Mouse (Mus musculus) thymus, postnatal 36 days (tissue): ENCODE results near the gene Pnrc2.

Source experiments
- DNase-seq, 2 experiments: peaks; one replicate each; pipeline ENCODE4 v3.0.0; 2022; ENCODE audit warnings: mixed read lengths in 2 of 2

The Pnrc2 gene

DNA sequence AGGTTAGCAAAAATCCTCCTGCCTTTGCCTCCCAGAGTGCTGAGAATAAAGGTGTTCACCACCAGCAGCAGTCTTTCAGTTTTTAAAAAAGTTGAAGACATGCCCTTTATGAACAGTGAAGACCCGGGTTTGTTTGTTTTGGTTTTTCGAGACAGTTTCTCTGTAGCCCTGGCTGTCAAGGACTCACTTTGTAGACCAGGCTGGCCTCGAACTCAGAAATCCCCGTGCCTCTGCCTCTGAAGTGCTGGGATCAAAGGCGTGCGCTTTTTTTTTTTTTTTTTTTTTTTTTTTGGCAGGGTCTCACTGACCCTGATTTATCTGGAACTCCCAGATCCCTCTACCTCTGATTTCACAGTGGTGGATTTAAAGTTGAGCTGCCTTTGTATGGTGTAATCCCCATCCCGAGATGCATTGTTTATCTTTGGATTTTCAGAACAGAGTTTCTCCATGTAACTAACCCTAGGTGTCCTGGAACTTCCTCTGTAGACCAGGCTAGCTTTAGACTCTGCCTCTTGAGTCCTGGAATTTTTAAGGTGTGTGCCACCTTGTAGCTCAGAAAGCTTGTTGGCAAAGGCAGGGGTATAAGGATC is 16.0 kb downstream of the Pnrc2 start:
- no peak for DNase-seq

DNA sequence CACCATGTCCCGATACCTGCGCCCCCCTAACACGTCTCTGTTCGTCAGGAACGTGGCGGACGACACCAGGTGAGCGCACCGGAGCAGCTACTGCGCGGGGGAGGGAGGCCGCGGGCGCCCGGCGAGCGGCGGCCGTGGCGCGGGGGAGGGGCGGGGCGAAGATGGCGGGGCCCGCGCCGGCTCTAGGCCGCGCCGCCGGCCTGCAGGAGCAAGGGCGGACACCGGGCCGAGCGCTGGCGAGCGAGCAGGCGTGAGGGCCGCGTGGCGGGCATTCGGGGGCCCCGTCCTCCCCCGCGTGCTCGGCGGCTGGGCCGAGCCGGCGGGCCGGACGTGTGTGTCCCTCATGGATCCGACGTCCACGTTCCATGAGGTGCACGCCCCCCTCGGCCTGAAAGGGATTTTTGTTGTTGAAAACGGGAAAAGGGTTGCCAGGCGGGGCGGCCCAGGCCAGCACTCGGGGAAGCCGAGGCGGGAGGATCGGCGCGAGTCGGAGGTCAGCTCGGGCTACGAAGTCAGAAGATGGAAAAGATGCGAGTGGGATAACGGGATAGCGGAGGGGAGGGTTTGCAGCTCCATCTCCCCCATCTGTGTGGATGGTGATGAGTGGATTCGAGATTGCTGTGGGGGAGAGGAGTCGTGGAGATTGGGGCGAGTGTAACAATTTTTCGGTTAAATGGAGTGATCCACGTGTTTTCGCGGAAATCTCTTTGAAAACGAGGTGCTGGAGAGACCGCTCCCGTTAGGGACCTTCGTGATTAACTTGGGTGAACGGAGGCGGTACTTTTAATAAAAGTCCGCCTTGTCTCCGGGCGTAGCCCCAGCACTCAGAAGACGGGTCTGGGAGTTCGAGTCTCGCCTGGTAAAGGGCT is 17.2 kb downstream of the Pnrc2 start:
- peak; percentile 43 to 67 for DNase-seq

DNA sequence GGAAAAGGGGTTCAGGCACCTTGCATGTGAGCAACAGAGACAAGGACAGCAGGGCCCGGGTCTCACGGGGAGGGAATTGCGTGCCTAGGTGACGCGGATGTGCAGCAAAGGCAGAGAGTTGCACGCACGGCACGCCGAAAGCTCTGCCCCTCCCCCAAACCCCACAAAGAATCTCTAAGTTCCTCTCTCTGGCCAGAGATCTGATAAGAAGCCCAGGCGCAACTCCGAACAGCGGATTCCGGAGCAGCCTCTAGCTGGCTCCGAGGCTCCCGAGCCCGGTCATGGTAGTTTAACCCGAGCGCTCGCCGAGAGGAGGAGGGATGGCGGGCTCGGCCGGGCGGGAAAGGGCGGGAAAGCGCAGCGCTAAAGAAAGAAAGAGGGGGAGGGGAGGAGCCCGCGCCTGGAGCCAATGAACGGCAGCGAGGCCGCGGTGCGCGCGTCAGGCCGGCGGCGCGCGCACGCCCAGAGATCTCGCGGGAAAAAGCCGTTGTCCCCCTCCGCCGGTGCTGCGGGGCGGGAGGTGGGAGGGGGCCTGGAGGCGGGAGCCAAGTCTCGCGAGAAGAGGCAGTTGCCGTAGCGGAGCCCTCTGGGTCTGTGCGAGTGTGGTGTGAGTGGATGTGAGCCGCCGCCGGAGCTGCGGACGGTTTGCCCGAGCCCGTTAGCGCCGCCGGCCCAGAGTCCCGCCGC is 18.0 kb downstream of the Pnrc2 start, which contains the start of gene Srsf10:
Gene Srsf10 (plus strand): TSS at position 212 of the 687 bp plus-strand sequence.
- DNase-seq = peak; percentile 95 to 97

DNA sequence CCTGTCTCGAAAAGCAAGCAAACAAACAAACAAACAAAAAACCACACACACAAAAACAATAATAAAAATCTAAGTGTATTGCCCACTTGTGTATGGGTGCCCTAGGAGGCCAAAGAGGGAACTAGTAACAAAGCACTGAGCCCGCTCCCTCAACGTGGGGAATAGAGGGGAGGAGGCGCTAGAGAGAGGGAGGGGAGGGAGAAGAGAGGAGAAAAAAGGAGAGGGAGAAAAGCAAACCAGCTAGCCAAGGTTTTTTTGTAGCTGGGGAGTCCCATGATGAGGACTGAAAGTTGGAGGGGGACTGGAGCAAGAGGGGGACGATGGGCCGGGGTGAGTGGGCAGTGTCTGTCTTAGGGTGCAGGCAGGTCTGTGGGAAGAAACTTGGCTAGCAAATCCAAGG is 18.6 kb downstream of the Pnrc2 start:
- DNase-seq = peak in 1 of 2 experiments; percentile 33

DNA sequence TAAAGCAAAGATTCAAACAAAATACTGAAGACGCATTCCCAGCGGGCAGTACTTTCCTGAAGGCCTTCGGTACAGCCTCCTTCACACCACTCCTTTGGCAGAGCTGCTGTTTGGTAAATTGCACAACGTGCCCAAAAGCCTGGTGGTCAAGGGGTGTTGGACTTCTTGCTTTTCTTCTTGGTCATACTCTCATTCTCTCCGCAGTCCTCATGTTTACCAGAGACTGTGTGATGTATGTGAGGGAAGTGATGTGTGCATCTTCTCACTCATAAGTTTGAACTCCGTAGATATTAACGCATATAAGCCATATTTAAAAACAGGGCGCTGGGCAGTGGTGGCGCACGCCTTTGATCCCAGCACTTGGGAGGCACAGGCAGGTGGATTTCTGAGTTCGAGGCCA is 19.0 kb downstream of the Pnrc2 start:
- no peak for DNase-seq

DNA sequence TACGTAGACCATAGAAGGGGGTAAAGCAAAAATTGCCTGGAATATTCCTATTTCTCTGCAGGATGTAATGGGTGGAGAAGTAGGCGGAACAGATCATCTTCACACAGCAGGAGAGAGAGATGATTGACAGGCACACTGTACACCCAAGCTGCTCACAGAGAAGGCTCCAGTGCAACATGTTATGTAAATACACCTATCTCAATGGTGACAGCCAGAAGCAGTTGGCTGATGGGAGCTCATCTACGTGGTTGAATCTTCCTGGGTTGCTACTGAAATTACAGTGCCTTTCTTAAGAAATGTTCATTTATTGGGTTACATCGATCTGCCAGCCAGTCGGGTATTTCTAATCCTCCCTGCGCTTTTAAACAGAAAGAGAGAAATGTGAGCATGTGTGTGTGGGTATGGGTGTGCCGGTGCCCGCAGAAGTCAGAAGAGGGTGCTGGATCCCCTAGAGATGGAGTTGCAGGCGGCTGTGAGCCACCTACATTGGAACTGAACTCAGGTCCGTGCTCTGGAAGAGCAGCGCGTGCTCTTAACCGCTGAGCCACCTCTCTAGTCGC is 19.6 kb downstream of the Pnrc2 start:
- DNase-seq = no peak

DNA sequence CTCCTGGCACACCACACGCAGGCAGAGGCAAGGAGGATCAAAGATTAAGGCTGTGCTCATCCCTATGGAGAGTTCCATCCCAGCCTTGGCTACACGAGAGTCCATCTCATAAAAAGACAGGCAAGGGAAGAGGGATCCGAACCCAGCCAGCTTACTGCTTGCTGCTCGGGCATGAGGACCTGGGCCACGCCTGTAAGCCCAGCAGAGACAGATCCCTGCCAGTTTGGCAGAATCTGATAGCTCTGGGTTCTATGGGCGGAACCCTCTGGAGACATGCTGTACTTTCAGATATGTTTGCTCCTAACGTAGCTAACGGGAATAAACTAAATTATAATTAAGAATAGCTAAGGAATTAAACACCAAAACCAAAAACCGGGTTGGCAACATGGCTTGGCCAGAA is 21.7 kb downstream of the Pnrc2 start:
- DNase-seq = no peak

DNA sequence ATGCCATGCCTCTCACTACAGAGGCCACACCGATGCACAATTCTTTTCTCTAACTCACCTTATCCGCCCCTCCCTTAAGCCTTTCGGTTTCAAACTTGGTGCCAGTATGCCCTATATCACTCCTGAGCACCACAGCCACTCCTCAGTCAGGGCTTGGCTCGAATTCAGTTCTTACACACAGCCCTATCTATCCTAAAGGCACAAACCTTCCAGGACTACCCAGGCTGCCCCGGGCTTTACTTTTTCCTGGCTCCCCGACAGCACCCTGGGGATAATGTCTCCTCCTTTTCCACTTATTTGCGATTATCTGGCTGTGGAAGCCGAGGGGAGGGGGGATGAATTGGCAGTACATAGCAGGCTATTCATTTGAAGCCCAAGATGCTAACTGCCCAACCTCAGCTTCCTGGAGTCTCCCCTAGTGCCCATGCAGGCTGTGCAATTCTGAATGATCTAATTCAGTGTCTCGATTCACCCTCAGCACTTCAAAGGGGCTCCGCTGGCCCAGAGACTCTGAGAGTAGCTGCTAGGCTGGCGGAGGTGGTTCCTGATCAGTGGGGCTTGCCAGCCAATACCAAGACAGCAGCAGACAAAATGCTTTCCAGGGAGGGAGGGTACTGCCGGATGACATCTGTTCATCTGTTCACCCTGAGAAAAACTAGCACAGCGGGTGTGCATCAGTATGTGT is 23.1 kb downstream of the Pnrc2 start:
- peak; percentile 37 to 66 for DNase-seq

DNA sequence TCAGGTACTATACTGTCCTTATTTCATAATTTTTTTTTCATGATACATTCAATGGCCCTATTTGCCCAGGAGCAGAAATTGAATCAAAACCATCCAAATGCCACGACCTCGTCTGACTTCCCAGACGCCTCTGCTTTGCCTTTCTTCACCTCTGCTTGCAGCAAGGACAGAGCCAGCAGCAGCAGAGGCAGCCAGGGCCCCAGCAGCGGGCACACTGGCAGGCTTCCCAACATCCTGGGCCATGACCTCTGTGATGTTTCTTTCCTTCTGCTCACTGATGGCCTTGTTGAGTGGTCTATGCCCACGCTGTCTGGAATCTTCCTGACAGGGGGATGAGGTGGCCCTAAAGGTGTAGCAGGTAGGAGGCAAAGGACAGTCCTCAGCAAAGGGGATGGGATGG is 26.1 kb downstream of the Pnrc2 start:
- no peak for DNase-seq

DNA sequence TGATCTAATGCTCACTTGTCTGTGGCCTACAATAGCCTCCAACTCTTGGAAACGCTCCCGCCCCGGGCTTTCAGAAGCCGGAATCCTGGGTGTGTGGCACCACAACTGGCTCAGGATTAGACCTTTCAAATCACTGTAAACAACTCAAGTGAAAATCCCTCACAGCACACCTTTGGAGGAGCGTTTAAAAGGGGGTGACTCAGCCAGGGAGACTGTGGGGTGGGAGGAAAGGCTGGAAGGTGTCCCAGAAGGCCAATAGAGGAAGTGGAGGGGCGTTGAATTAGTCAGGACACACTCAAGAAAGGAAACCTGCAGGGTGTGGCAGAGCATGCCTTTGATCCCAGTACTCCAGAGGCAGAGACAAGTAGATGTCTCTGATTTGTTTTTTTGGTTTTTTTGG is 29.2 kb downstream of the Pnrc2 start:
- no peak for DNase-seq

DNA sequence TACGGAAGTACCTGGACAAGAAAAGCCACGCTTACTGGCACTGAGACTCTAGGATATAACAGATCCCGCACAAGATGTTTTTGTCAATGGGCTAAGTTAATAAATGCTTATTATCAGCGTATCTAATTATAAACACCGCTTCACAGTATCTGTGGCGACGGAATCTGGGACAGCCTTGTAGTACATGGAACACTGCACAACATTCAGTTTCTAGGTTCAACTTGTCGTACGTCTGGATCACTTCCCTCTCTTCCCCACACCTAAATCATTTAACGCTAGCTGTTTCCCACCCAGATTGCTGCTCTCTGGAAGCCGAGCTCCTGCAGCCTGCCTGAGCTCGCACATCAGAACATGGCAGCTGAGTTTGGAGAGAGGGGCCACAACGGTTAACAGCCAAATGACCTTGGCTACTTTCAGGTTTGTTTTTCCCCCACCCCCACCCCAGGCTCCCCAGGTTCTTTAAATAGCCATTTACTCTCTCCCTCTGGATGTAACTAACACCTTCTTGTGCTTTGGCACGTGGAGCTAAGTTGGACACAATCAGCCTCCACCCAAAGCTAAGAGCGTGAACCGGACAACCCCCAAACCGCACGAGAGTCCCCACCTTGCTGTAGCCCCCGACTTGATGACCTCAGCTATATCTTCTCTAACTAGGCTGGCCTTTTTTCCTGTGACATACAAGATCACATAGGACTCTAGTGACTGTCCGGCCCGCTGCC is 34.2 kb downstream of the Pnrc2 start:
- DNase-seq = no peak

DNA sequence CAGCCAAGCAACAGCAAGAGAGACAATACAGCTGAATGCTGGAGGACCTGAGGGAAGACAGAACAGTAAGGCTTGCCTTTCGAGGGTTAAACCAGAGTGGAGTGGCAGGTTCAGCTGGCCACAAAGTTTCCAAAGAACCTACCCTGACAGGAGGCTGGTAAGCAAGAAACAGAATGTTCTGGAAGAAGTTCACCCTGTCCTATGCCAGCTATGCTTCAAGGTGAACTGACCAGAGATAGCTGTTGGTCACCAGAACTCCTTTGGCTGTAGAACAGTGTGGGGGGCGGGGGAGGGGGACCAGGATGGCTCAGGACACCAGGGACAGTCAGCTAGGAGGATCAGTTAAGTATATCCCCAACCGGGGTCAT is 34.7 kb downstream of the Pnrc2 start:
- no peak for DNase-seq

DNA sequence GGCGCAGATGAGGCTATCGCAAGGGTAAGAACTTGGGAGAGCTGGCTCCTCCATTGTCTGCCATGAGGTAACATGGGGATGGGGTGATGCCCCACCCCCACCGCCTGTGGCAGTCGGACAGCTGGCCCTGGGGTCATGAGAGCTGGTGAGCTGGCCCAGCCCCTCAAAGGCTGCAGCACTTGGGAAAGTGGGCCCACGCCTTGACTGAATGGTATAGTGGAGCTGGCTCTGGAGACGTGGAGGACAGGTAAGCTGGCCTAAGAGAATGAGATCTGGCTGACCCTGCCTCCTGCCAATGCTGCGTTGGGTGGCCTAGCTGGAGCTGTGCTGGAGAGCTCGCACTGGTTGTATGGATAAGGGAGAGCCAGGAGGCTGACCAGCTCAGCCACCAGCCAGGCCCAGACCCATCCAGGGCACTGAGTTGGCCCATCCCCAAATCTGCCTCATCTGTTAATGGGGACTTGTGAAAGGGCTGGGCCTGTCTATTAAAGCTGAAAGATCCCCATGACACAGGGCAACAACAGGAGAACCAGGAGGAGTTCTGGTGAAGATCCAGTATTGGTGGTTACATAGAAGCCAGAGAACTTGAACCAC is 39.4 kb downstream of the Pnrc2 start:
- no peak for DNase-seq

DNA sequence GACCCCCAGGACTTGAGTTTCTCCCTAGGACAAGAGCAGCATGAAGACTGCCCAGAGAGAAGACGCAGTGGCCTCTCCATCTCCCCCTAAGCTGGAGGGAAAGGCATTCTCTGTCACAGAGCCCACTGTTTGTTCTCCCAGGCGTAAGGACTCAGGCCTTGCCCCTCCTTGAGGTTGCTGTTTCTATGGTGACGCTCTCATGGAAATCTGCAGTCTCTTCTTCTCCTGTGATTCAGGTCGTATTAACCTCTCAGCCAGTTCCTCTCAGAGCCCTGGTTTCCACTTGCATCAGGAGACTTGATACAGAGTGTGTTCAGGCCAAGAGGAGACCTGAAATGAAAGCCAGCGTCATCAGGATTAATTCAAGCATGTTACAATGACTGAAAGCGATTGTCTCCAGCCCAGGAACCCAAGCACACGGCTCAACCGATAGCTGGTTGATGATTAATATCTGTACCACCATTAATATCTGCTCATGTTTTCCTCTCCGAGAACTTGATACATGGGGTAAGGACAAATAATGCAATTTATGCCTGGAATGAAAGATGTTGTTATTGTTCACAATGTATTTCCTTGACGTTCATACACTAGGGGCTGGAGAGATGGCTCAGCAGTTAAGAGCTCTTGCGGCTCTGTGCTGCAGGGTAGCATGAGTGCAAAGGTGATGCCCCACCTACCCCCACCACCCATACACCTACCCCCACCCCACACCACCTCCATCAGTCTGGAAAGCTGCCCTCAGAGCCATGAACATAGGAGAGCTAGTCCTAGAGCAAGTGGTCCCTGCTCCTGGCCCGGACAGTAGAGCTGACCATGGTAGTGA is 40.1 kb downstream of the Pnrc2 start:
- DNase-seq = no peak

DNA sequence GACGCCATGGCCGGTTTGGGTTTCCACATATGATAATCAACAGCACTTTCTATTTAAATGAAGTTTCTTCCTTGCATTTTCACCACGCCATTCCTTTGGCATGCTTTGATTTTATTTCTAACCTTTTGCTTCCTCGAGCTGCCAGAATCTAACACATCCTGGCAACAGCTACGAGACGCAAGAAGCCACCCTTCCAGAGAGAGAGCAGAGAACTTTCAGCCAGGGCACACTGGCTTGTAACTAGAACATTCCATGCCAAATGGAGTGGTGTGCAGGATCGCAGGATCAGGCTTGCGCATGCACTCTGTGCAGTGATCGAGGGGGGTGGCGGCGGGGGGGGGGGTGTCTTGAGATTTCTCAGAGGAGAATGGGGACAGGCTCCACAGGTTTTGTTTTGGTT is 41.6 kb downstream of the Pnrc2 start:
- DNase-seq = no peak

DNA sequence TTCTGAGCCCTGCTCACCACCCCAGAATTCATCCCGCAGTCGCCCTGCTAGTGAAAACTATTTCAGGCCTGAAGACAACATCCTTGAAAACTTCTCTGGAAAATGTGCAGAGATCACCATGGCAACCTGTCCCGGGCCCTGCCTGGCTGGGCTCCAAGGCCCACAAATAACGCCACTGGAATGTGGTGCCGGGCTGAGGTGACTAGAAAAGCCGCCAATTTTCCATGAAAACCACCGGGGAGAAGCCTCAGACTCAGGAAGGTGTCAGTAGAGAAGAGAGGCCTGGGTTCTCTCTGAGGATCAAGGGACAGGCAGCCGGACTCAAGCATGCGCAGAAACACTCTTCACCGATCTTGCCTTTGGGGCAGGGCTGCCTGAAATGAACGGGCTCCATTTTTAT is 45.2 kb downstream of the Pnrc2 start:
- DNase-seq = no peak

DNA sequence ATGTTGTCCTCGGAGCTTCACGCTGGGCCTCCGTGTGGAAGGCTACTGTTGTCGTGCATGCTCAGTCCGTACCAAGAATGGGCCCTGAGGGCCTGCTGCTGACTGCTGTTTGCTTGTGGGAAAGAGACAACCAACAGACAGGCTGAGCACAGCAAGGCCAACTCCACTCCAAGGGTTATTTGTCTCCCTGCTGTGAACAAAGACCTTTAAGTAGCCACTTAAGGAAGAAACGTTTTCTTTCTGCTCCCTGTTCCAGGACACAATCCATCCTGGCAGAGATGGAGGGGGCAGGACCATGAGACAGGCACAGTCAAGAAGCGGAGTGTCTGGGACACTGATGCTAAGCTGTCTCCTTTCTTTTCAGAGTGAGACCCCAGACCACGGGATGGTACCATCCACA is 49.4 kb downstream of the Pnrc2 start:
- no peak for DNase-seq

DNA sequence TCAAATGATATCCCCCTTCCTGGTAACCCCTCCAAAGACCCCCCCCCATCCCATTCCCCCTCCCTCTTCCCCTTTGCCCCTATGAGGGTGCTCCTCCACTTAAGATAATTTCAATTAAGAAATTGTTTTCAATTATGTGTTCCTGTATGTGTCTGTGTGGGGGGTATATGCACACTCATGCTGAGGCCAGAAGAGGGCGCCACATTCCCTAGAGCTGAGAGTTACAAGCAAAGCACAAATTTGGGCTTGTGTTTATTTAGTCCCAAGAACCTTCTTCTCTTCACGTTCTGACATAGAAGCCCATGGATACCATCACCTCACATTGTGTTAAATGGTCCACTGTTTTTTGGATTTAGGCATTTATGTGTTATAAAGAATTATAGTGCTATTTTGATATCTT is 50.4 kb downstream of the Pnrc2 start:
- DNase-seq = peak; percentile 37 to 40

DNA sequence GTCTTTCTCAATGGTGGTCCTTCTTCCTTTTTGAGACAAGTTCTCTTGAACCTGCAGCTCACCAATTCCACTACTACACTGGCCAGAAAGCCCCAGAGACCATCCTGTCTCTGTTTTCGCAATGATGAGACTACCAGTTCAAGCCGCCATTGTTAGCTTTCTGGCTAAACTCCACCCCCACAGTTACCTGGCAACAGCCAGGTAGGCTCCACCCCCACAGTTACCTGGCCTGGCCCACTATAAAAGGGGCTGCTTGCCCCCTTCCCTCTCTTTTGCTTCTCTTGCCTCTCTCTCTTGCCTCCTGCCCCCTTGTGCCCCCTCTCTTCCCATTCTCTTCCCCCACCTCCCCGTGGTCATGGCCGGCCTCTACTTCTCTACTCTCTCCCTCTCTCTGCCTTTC is 51.9 kb downstream of the Pnrc2 start:
- DNase-seq = no peak
